Mouse (Mus musculus): ENCODE data around the gene Gjd3. TPM values are rescaled to one million over a fixed set of nuclear protein-coding genes. Genes with fewer than 3 reads are reported as not detected.
"Not testable (repeated sequence)": the region's sequence is repeated elsewhere in the genome, so short reads cannot be mapped to it uniquely, and the experiment has no call there.

The Gjd3 gene
- not detected in 2 replicates for total RNA-seq (2015)
- not detected in 2 replicates for total RNA-seq (2017)

DNA sequence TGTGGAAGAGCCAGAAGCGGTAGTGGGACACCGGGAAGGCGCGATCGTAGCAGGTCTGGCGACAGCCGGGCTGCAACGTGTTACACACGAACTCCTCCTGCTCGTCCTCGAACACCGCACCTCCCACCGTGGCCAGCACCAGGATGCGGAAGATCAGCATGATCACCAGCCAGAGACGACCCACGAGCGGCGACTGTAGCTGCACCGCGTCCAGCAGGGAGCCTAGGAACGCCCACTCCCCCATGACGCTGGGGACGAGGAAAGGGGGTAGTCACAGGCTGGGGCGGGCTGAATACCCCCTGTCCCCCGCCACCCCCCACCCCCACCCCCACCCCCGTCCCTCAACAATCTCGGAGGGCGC is at the start of gene Gjd3:
Gjd3 (minus strand) TSS at position 244 of the 361 bp plus-strand sequence.
- ATAC-seq (ENCODE audit: poor library complexity, severe bottlenecking): no peak

GRCm38 (mm10) chr11:99026899-99027440 is 44.2 kb upstream of the Gjd3 start:
- ATAC-seq (ENCODE audit: poor library complexity, severe bottlenecking): no peak

DNA sequence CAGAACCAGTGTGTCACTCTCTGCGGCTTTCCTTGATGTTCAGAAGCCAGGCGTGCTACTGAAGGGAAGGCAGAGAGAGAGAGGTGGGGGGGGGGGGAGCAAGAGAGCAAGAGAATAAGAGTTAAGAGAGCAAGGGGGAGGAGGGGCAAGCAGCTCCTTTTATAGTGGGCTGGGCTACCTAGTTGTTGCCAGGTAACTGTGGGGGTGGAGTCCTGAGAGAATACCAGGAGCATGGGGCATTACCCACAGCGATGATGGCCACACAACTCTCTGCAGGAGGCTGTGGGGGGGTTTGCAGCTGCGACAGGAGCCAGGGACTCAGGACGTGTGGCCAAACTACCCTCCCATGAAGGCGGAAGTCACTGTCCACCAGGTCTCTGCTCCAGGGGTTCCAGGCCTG is 43.1 kb upstream of the Gjd3 start:
- ATAC-seq (ENCODE audit: poor library complexity, severe bottlenecking): no peak

DNA sequence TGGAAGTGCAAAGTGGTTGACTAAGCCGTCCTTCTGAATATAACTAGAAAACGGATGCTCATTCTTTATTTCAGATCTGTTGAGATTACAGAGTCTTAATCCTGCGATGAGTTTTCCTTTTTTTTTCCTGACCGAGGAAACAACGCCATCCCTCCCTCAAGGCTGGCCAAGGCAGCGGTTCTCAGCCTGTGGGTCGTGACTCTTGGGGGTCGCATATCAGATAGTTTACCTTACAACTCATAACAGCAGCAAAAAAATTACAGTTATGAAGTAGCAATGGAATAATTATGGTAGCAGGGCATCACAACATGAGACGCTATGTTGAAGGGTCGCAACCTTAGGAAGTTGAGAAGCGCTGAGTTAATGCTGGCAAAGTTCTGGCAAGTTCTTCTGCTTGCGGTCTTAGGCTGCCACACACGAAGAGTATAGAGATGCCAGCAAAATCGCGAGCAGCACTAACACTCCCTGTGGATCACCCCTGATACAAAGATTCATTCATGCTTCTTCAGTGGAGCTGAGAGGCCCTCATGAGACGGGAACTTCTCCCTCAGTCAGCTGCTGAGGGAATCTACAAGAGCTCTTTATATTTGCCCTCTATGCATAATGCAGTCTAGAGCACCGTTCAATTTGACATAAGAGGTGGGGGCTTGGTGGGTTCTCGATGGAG is 41.8 kb upstream of the Gjd3 start:
- ATAC-seq (ENCODE audit: poor library complexity, severe bottlenecking): no peak

GRCm38 (mm10) chr11:99023500-99024467 is 41.0 kb upstream of the Gjd3 start, which contains the start of gene Top2a:
TSS of gene Top2a (minus strand) at chr11:99024189.
- peak; percentile 96 for ATAC-seq (ENCODE audit: poor library complexity, severe bottlenecking)

GRCm38 (mm10) chr11:99023094-99023493 is 40.3 kb upstream of the Gjd3 start:
- no peak for ATAC-seq (ENCODE audit: poor library complexity, severe bottlenecking)

GRCm38 (mm10) chr11:99022384-99022933 is 39.6 kb upstream of the Gjd3 start:
- no peak for ATAC-seq (ENCODE audit: poor library complexity, severe bottlenecking)

- no peak for ATAC-seq (ENCODE audit: poor library complexity, severe bottlenecking)
Observed at GRCm38 (mm10) chr11:99019844-99020243, 37.0 kb upstream of the Gjd3 start.

DNA sequence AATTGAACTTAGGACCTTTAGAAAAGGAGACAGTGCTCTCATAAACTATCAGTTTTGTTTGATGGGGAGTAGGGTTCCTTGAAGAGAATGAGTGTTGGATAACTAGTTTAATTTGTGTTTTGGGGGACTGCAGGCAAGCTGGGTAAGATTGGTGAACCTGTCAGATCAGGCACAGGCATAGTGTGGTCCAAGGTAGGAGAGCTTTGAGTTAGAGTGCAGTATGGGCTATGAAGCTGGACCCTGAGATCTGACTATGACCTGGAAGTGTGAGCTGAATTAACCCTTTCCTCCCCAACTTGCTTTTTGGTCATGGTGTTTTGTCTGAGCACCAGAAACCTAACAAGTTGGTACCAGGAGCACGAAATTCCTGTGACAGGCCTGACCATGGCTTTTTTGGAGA is 31.0 kb upstream of the Gjd3 start:
- no peak for ATAC-seq (ENCODE audit: poor library complexity, severe bottlenecking)

DNA sequence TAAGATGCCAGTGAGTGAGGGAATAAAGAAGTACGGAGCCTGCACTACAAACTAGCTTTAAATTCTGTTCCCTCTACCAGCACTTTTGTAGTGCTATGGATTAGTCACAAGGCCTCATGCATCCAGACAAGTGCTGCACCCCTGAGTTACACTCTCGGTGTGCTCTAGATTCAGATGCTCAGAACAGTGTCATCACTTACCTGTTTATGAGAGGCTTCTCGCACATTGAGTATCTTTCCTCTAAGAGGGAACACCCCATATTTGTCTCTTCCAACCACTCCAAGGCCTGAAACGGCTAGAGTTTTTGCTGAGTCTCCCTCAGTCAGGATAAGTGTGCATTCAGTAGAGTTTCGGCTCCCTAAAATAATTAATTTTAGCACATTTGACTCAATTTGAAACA is 27.9 kb upstream of the Gjd3 start:
- ATAC-seq (ENCODE audit: poor library complexity, severe bottlenecking): no peak

DNA sequence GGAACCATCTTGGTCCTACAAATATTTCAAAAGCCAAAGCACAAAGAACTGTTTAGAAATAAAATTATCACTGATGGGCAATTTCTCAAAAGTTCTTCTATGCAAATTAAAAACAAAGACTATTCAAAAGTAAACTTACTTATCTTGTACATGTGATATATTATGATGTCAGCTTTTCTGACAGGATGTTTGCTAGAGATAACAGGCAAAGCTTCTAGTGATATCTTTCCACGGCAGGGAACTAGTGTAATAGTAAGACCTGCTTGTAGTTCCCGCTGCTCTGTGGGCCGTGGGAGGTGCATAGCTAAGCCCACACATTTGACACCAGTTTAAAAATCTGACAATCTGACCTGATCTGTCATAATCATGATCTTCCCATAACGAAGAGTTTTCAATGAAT is 27.3 kb upstream of the Gjd3 start:
- ATAC-seq (ENCODE audit: poor library complexity, severe bottlenecking): no peak

DNA sequence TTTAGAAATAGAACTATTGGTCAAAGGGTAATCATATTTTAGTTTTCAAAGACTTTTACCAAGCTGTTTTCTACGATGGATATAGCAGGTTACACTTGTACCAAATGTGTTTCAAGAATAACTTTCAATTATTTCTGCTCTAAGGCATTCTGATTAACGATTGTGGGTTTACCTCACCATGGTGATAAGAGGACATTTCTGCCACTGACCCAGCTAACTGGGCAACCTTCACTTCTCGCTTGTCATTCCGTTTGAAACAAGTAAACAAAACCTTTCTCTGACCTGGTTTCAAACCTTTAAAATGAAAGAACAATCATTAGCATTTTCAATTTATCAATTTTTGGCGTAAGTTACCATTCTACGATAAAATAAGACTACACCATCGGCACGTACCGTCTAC is 24.0 kb upstream of the Gjd3 start:
- no peak for ATAC-seq (ENCODE audit: poor library complexity, severe bottlenecking)

DNA sequence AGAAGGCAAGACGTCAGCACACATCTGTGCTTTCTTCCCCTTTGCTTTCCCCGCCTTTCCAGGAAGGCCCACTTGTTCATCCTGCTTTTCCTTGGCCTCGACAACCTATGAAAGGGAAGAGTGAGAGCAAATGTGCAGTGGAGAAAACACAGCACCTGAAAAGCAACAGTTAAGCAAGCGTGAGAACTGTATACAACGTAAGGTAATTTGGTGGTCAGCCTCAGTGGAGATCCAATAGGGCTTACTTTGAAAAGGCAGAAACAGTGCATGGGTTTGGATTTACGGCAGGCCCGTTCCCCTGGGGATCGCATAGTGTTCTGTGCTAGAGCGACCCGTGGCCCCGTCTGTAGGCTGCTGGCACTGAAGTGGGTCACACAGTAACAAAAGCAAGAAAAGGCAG is 16.4 kb upstream of the Gjd3 start:
- no peak for ATAC-seq (ENCODE audit: poor library complexity, severe bottlenecking)

DNA sequence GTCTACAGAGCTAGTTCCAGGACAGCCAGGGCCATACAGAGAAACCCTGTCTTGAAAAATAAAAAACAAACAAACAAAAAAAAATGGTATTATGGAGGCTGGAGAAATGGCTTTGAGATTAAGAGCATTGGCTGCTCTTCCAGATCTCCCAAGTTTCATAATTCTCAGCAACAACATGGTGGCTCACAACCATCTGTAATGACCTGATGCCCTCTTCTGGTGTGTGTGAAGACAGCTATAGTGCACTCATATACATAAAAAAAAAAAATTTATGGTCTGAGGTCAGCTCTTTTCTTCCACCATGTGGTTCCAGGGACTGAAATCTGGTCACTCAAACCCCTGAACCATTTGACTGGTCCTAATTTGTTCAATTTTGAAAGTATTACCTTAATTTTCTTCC is 16.0 kb upstream of the Gjd3 start:
- ATAC-seq (ENCODE audit: poor library complexity, severe bottlenecking): no peak

DNA sequence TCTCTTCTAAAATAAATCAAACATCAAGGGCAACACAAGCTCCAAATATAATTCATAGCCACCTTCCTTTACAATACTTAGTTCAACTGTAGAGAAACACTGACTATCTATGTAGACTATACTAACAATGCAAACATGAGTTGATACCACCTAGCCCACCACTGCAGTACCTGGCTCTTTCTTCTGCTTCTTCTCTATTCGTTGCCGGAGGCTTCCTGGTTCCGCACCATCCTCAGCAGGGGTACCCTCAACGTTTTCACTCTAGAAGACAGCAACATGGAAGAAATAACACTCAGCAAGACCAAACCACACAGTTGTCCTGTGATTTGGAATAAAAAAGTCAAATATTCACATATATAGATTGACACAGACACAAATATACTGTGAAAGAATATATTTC is 14.8 kb upstream of the Gjd3 start:
- ATAC-seq (ENCODE audit: poor library complexity, severe bottlenecking): no peak

DNA sequence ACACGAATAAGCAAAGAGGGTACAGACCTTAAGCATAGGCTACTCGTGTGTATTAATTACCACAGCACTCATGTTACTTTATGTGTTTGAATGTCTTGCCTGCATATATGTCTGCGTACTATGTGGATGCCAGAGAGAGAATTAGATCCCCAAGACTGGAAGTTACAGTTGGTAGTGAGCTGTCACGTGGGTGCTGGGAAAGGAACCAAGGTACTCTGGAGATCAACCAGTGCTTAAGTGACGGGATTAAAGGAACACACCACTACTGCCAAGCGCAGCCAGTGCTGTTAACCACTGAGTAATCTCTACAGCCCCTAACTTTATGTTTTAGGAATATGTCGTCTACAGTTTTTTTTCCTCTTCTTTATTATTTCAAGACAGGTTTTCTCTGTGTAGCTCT is 13.2 kb upstream of the Gjd3 start:
- no peak for ATAC-seq (ENCODE audit: poor library complexity, severe bottlenecking)

- no peak for ATAC-seq (ENCODE audit: poor library complexity, severe bottlenecking)
Observed at GRCm38 (mm10) chr11:98990866-98991265, 8.1 kb upstream of the Gjd3 start.

DNA sequence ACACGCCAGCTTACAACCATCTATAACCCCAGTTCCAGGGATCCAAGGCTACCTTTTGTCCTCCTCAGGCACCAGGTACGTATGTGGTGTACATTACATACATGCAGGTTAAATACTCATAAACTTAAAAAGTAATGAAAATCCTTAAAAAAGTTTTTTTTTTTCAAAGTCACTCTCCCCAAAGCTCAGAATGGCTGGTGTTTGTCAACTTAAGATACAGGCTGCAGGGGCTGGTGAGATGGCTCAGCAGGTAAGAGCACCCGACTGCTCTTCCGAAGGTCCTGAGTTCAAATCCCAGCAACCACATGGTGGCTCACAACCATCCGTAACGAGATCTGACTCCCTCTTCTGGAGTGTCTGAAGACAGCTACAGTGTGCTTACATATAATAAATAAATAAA is 5.4 kb upstream of the Gjd3 start:
- not testable (repeated sequence) for ATAC-seq (ENCODE audit: poor library complexity, severe bottlenecking)

DNA sequence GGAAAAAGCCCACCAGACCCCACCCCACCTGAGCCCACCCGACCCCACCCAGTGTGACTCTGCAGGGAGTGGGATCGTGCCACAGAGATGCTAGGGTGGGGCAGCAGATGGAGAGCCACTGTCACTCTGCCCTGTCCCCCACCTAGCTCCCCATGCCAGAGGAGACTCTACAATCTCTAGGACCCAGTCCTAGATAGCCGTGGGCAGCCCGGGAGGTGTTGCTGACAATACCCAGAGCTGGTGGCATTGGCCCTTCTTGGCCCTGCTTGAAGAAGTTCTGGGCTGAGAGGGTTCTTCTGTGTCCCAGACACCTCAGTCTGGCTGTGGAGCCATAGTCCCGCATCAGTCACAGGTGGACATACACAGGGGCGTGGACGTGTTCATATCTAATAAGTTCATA is 2.7 kb upstream of the Gjd3 start:
- no peak for ATAC-seq (ENCODE audit: poor library complexity, severe bottlenecking)

DNA sequence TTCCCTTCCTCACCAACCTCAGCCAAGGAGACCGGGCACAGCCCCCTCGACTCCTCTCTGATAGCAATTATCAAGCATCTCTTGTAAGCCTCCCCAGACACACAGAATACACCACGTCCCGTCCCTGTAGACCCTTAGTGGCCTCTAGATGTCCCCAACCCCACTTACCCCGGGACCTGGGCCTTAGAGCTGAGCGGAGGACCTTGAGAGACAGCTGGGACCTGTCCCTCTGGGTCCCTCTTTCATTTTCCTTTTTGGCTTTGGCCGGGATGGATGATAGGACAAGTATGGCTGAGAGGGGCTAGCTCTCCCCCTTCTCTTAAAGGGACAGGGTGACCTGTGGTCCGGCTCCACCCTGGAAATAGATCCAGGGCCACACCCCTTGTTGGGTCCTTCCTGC is 735 bp upstream of the Gjd3 start:
- no peak for ATAC-seq (ENCODE audit: poor library complexity, severe bottlenecking)

GRCm38 (mm10) chr11:98981997-98982772 is 631 bp downstream of the Gjd3 start:
- peak; percentile 73 for ATAC-seq (ENCODE audit: poor library complexity, severe bottlenecking)
